Mouse (Mus musculus) forebrain, embryonic 13.5 days (tissue): Measurements from ENCODE around the gene Akr1c14. TPM values are rescaled to one million over a fixed set of nuclear protein-coding genes. Genes with fewer than 3 reads are reported as not detected.

Experiments
- ATAC-seq: fragments of 200-750 bp; cut with Nextera tagmentation; 2 replicates; pipeline ENCODE4 v1.8.0; 2017
- H3K27ac ChIP-seq: fragments of 300-500 bp; sonication (generic); 2 replicates; pipeline ENCODE4 v1.5.1; 2015; ENCODE audit warnings: inconsistent platforms, mild to moderate bottlenecking, moderate library complexity
- H3K27me3 ChIP-seq: fragments of 300-500 bp; sonication (generic); 2 replicates; pipeline ENCODE4 v1.6.1; 2015; ENCODE audit warnings: mild to moderate bottlenecking, inconsistent platforms
- H3K36me3 ChIP-seq: fragments of 300-500 bp; sonication (generic); 2 replicates; pipeline ENCODE4 v1.6.1; 2015; ENCODE audit warnings: mild to moderate bottlenecking, inconsistent platforms; ENCODE audit not compliant: poor library complexity, severe bottlenecking
- H3K4me1 ChIP-seq: fragments of 300-500 bp; sonication (generic); 2 replicates; pipeline ENCODE4 v1.6.1; 2015; ENCODE audit warnings: inconsistent platforms
- H3K4me2 ChIP-seq: fragments of 300-500 bp; sonication (generic); 2 replicates; pipeline ENCODE4 v1.6.1; 2015; ENCODE audit warnings: inconsistent platforms, mild to moderate bottlenecking, moderate library complexity
- H3K4me3 ChIP-seq: fragments of 300-500 bp; sonication (generic); 2 replicates; pipeline ENCODE4 v1.5.1; 2015; ENCODE audit warnings: mild to moderate bottlenecking, inconsistent platforms
- H3K9ac ChIP-seq: fragments of 300-500 bp; sonication (generic); 2 replicates; pipeline ENCODE4 v1.6.1; 2015; ENCODE audit warnings: mild to moderate bottlenecking, inconsistent platforms
- H3K9me3 ChIP-seq: fragments of 300-500 bp; sonication (generic); replicated peaks from 2 replicates; pipeline ENCODE4 v1.6.1; 2016; ENCODE audit warnings: inconsistent platforms
- WGBS: fragments of 180-500 bp; shearing (Covaris S2); methylation state at CpG from one replicate; pipeline ENCODE4 v1.1.7; 2015; 5-methylcytosine and 5-hydroxymethylcytosine counted together
- polyA plus RNA-seq: library from polyadenylated mRNA; unstranded; fragments of >200 nt; fragmentation: Nextera tagmentation; extraction: Ambion mirVana; gene quantifications from 2 replicates; pipeline ENCODE4 v1.2.1, GENCODE M21; 2015

Akr1c14 gene
- polyA plus RNA-seq, 1 experiment from 2014 or later, result 0.39 TPM

DNA sequence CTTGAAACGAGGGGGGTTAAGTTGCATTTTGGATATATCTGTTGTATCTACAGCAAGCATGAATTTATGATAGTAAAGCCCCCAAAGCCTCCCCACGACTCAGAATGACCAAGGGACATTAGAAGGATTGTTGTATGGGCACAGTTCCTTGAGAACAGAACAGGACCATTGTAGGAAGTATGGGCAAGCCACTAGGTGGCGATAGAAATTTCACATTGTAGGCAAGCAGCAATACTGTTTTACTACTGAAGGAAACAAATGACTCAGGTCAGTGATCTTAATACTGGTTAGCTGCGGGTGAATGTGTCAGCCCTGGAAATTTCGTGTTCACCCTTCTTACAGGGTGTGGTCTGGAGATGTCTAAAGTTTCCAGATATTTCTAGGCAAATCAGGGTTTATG is 80.3 kb downstream of the Akr1c14 start:
- H3K36me3 ChIP-seq, result no peaks in the 10 kb centered on the region
- no peaks in the 10 kb centered on the region for H3K27me3 ChIP-seq
- no peak for ATAC-seq
- H3K4me2 ChIP-seq, result no peak overlapping the region
- 46% methylated on average over 5 of the region's 5 CpGs for WGBS
- no peak overlapping the region for H3K4me3 ChIP-seq
- peaks cover 2% of the 10 kb centered on the region; the same call in 1 of the 2 replicates for H3K9me3 ChIP-seq
- H3K4me1 ChIP-seq, result no peaks in the 10 kb centered on the region
- no peak overlapping the region for H3K9ac ChIP-seq
- H3K27ac ChIP-seq, result no peak overlapping the region

DNA sequence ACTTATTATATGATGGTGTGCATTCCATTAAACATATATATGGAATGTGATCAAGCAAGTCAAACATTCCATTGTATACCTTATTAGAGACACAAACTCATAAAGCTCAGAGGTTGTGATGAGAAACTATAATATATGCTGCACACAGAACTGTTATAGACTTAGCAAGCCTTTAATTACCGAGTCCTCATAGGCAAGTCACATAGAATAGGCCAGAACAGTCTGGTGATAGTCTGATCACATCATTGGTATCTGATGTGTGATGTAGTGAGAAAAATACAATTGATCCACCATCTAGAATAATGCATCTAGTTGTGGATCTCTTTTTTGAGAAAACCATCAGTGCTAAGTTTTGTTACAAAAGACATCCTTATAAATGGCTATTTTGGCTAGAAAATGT is 82.5 kb downstream of the Akr1c14 start:
- ATAC-seq, result no peak
- WGBS, result 81% methylated on average over 1 of the region's 1 CpGs
- no peaks in the 10 kb centered on the region for H3K36me3 ChIP-seq
- no peaks in the 10 kb centered on the region for H3K27me3 ChIP-seq
- no peak overlapping the region for H3K9ac ChIP-seq
- H3K4me2 ChIP-seq, result no peak overlapping the region
- H3K9me3 ChIP-seq, result no peaks in the 10 kb centered on the region
- H3K27ac ChIP-seq, result no peak overlapping the region
- H3K4me3 ChIP-seq, result no peak overlapping the region
- no peaks in the 10 kb centered on the region for H3K4me1 ChIP-seq

DNA sequence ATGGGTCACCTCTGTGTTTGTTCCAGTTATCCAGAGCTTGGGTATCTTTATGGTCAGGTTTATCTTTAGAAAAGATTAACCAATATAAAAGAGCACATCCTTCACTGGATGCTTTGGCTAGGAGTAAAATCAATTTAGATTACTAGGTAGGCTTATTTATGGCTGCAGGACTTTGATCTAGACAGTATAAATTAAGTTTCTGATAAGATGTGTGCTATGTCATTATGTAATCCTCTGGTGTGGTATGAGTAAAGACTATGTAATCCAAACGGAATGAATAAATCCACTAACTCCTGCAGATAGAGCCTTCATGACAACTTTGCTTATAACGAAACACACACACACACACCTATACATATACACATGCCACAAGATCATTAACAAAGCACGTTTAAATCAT is 82.9 kb downstream of the Akr1c14 start:
- Histone ChIP-seq H3K9me3 (no peaks in the 10 kb centered on the region), H3K4me3 (no peak overlapping the region), H3K9ac (no peak overlapping the region), H3K27me3 (no peaks in the 10 kb centered on the region), H3K27ac (no peak overlapping the region), H3K4me2 (no peak overlapping the region), H3K36me3 (no peaks in the 10 kb centered on the region), H3K4me1 (no peaks in the 10 kb centered on the region)
- 74% methylated on average over 3 of the region's 3 CpGs for whole genome bisulfite sequencing
- no peak for ATAC-seq

- H3K4me2 ChIP-seq, result no peak overlapping the region
- H3K27ac ChIP-seq, result no peak overlapping the region
- no peaks in the 10 kb centered on the region for H3K4me1 ChIP-seq
- no peaks in the 10 kb centered on the region for H3K36me3 ChIP-seq
- no peak for ATAC-seq
- no peak overlapping the region for H3K4me3 ChIP-seq
- no peaks in the 10 kb centered on the region for H3K27me3 ChIP-seq
- H3K9ac ChIP-seq, result no peak overlapping the region
- WGBS, result 28% methylated on average over 2 of the region's 2 CpGs
- H3K9me3 ChIP-seq, result no peaks in the 10 kb centered on the region
Measured at GRCm38 (mm10) chr13:4133070-4133469, 84.3 kb downstream of the Akr1c14 start.

Other genes starting within 250 kb of the Akr1c14 start
- gene Calml3, start 244.7 kb upstream of the Akr1c14 start, polyA plus RNA-seq, result not detected in 2 replicates
- gene Calm4, start 211.3 kb upstream of the Akr1c14 start, polyA plus RNA-seq, result not detected in 2 replicates
- gene Calm5, start 194.8 kb upstream of the Akr1c14 start, polyA plus RNA-seq, result not detected in 2 replicates
- 23.4 and 24.1 TPM in 2 replicates for gene Net1, start 130.8 kb upstream of the Akr1c14 start, polyA plus RNA-seq
- gene Tubal3, start 130.7 kb upstream of the Akr1c14 start, polyA plus RNA-seq, result not detected in 2 replicates
- gene Ucn3, start 103.7 kb upstream of the Akr1c14 start, polyA plus RNA-seq, result not detected in 2 replicates
- gene Akr1c18, start 101.6 kb downstream of the Akr1c14 start, polyA plus RNA-seq, result 0.27 TPM in 1 of 2 replicates, not detected in the other
- 2.0 and 2.4 TPM in 2 replicates for gene Akr1c13, start 142.1 kb downstream of the Akr1c14 start, polyA plus RNA-seq
- 2.8 and 2.9 TPM in 2 replicates for gene Akr1c19, start 179.7 kb downstream of the Akr1c14 start, polyA plus RNA-seq
- gene Akr1c12, start 230.4 kb downstream of the Akr1c14 start, polyA plus RNA-seq, result not detected in 2 replicates